In genomic region chr14:12153599-12153998, GRCm38 (mm10) we compare ENCODE assay signal across 21 mouse cellular contexts.
DNase-seq lines count a peak whose midpoint lies in the region; ATAC-seq lines count a peak whose summit lies in the region.
"Had no signal": no experiment of that assay in that cellular context is flagged by ENCODE, and none has a peak within 500 bp of the region (broad histone marks: within the 10 kb centered on the region; RNA-seq: fewer than 3 reads in every experiment).

No protein-coding gene starts in this region.

- no peaks in the 10 kb centered on the region for H3K9me3 ChIP-seq in forebrain, embryonic 14.5 days (replicated peaks; ENCODE audit: control insufficient read depth, low read length)
- no peaks in the 10 kb centered on the region for H3K9me3 ChIP-seq in midbrain, embryonic 13.5 days
- no peaks in the 10 kb centered on the region for H3K9me3 ChIP-seq in limb, embryonic 10.5 days (replicated peaks)
- H3K9me3 ChIP-seq: heart, embryonic 15.5 days; megakaryocyte, embryonic 14.5 days had no signal

- no peak overlapping the region for H3K27ac ChIP-seq in forebrain, embryonic 14.5 days (ENCODE audit: low read depth, low read length)
- no peak overlapping the region for H3K27ac ChIP-seq in midbrain, embryonic 13.5 days
- H3K27ac ChIP-seq in limb, embryonic 10.5 days, result no peak overlapping the region
- H3K27ac ChIP-seq: heart, adult 2 months; heart, embryonic 15.5 days had no signal

- intact Hi-C loops in left cerebral cortex, postnatal 4 days (cut with DNase I), result loop anchor here (2.0 to 5.0 kb wide), 2 partner anchors 124 to 377 kb away; no protein-coding TSS in a partner anchor

- no peaks in the 10 kb centered on the region for H3K27me3 ChIP-seq in forebrain, embryonic 14.5 days (replicated peaks; ENCODE audit: control insufficient read depth, insufficient read depth, low read length)
- peaks cover 4% of the 10 kb centered on the region; the same call in 1 of the 2 replicates for H3K27me3 ChIP-seq in midbrain, embryonic 13.5 days
- H3K27me3 ChIP-seq in limb, embryonic 10.5 days (ENCODE audit: low read depth, poor library complexity, severe bottlenecking), result no peaks in the 10 kb centered on the region
- H3K27me3 ChIP-seq: heart, embryonic 15.5 days had no signal

- no peak overlapping the region for H3K9ac ChIP-seq in forebrain, embryonic 14.5 days (ENCODE audit: low read length)
- H3K9ac ChIP-seq in midbrain, embryonic 13.5 days (replicated peaks), result no peak overlapping the region
- H3K9ac ChIP-seq: heart, embryonic 15.5 days had no signal

- 79% methylated on average over 13 of the region's 13 CpGs for WGBS in forebrain, embryonic 14.5 days
- 81% methylated on average over 13 of the region's 13 CpGs for WGBS in midbrain, embryonic 13.5 days
- 82% methylated on average over 13 of the region's 13 CpGs for WGBS in limb, embryonic 10.5 days

- H3K4me1 ChIP-seq in forebrain, embryonic 14.5 days (ENCODE audit: control insufficient read depth, insufficient read depth, low read length), result no peaks in the 10 kb centered on the region
- peaks cover 7% of the 10 kb centered on the region for H3K4me1 ChIP-seq in midbrain, embryonic 13.5 days (replicated peaks)
- H3K4me1 ChIP-seq in limb, embryonic 10.5 days, result no peaks in the 10 kb centered on the region
- H3K4me1 ChIP-seq: heart, embryonic 15.5 days; megakaryocyte, embryonic 14.5 days had no signal

- H3K4me2 ChIP-seq in forebrain, embryonic 14.5 days (ENCODE audit: low read length), result no peak overlapping the region
- no peak overlapping the region for H3K4me2 ChIP-seq in midbrain, embryonic 13.5 days (replicated peaks)
- H3K4me2 ChIP-seq: heart, embryonic 15.5 days; liver, embryonic 11.5 days had no signal

- peak; percentile 53 to 62 for DNase-seq in cerebellum, postnatal 10 days
- DNase-seq in left cerebral cortex, postnatal 4 days, result peak; percentile 38
- DNase-seq in left cerebral cortex, adult 11 months (ENCODE audit: low spot score), result no peak
- DNase-seq in forebrain, embryonic 14.5 days (ENCODE audit: low spot score), result no peak
- no peak for DNase-seq in left cerebral cortex, adult 18-20 months (ENCODE audit: low spot score in 2 of 2)
- no peak for DNase-seq in limb, embryonic 10.5 days (ENCODE audit: low spot score)
- DNase-seq: adrenal gland, adult 2 months; cerebellum, postnatal 25 days; gastrocnemius, postnatal 14 days; heart, adult 2 months; heart, postnatal 4 days; lung, adult 2 months; right cerebral cortex, postnatal 25 days; thymus, adult 2 months had no signal

- no peak overlapping the region for H3K4me3 ChIP-seq in forebrain, embryonic 14.5 days (ENCODE audit: low read depth, low read length)
- H3K4me3 ChIP-seq in midbrain, embryonic 13.5 days (replicated peaks), result no peak overlapping the region
- no peak overlapping the region for H3K4me3 ChIP-seq in limb, embryonic 10.5 days
- H3K4me3 ChIP-seq: erythroblast, embryonic 14.5 days; heart, adult 2 months; heart, embryonic 15.5 days; megakaryocyte, embryonic 14.5 days had no signal

- no peak for ATAC-seq in cerebellum, adult (ENCODE audit: insufficient number of reproducible peaks, low FRiP score, low TSS enrichment)
- ATAC-seq in forebrain, embryonic 14.5 days, result peak; percentile 10; the same call in 1 of the 2 replicates
- peak; percentile 70; the same call in 1 of the 2 replicates for ATAC-seq in midbrain, embryonic 13.5 days
- ATAC-seq: intestine, embryonic 16.5 days had no signal

- H3K36me3 ChIP-seq in forebrain, embryonic 14.5 days (ENCODE audit: control insufficient read depth, insufficient read depth, low read length), result no peaks in the 10 kb centered on the region
- no peaks in the 10 kb centered on the region for H3K36me3 ChIP-seq in midbrain, embryonic 13.5 days
- H3K36me3 ChIP-seq in limb, embryonic 10.5 days, result peaks cover 9% of the 10 kb centered on the region
- H3K36me3 ChIP-seq: heart, embryonic 15.5 days had no signal

Comparison
In these comparisons a context has a peak if more than half of its experiments do, and no peak if none do; other contexts are left out.
1. DNase-seq: peak in cerebellum, postnatal 10 days (2 of 2) and left cerebral cortex, postnatal 4 days (single experiment); none in left cerebral cortex, adult 11 months (single experiment), forebrain, embryonic 14.5 days (single experiment), left cerebral cortex, adult 18-20 months (0 of 2) and limb, embryonic 10.5 days (single experiment).